Mouse (Mus musculus) limb, embryonic 12.5 days (tissue): ENCODE measurements around the gene Rell1. TPM values are rescaled to one million over a fixed set of nuclear protein-coding genes. Genes with fewer than 3 reads are reported as not detected.

Source experiments
- ATAC-seq: fragments of 200-750 bp; cut with Nextera tagmentation; 2 replicates; pipeline ENCODE4 v1.8.0; 2017; ENCODE audit warnings: low read depth, moderate TSS enrichment; ENCODE audit not compliant: insufficient number of reproducible peaks, insufficient read depth, low FRiP score, low TSS enrichment
- H3K27ac ChIP-seq: fragments of 300-500 bp; sonication (generic); 2 replicates; pipeline ENCODE4 v1.5.1; 2016; ENCODE audit warnings: mild to moderate bottlenecking, moderate library complexity
- H3K27me3 ChIP-seq: fragments of 300-500 bp; sonication (generic); 2 replicates; pipeline ENCODE4 v1.6.1; 2016; ENCODE audit warnings: mild to moderate bottlenecking, moderate library complexity
- H3K36me3 ChIP-seq: fragments of 300-500 bp; sonication (generic); 2 replicates; pipeline ENCODE4 v1.6.1; 2016; ENCODE audit warnings: mild to moderate bottlenecking, moderate library complexity
- H3K4me1 ChIP-seq: fragments of 300-500 bp; sonication (generic); replicated peaks from 2 replicates; pipeline ENCODE4 v1.6.1; 2016
- H3K4me2 ChIP-seq: fragments of 300-500 bp; sonication (generic); 2 replicates; pipeline ENCODE4 v1.6.1; 2016; ENCODE audit warnings: mild to moderate bottlenecking, moderate library complexity
- H3K4me3 ChIP-seq: fragments of 300-500 bp; sonication (generic); replicated peaks from 2 replicates; pipeline ENCODE4 v1.5.1; 2016; ENCODE audit warnings: mild to moderate bottlenecking
- H3K9ac ChIP-seq: fragments of 300-500 bp; sonication (generic); replicated peaks from 2 replicates; pipeline ENCODE4 v1.6.1; 2016; ENCODE audit warnings: mild to moderate bottlenecking, moderate library complexity
- H3K9me3 ChIP-seq: fragments of 300-500 bp; sonication (generic); 2 replicates; pipeline ENCODE4 v1.6.1; 2016; ENCODE audit warnings: mild to moderate bottlenecking, moderate library complexity
- WGBS: fragments of 180-500 bp; shearing (Covaris S2); methylation state at CpG from one replicate; pipeline ENCODE4 v1.1.7; 2016; 5-methylcytosine and 5-hydroxymethylcytosine counted together
- polyA plus RNA-seq: library from polyadenylated mRNA; unstranded; fragments of >200 nt; fragmentation: Nextera tagmentation; extraction: Ambion mirVana; gene quantifications from 2 replicates; pipeline ENCODE4 v1.2.1, GENCODE M21; 2016

The Rell1 gene
- polyA plus RNA-seq, result 18.1 and 18.7 TPM in 2 replicates

- H3K4me1 ChIP-seq, result peaks cover 20% of the 10 kb centered on the region
- peak within 1 kb of the TSS; percentile 69 for H3K4me2 ChIP-seq
- H3K27me3 ChIP-seq, result no peaks in the 10 kb centered on the region
- H3K4me3 ChIP-seq, result peak within 1 kb of the TSS; percentile 70
- H3K36me3 ChIP-seq, result no peaks in the 10 kb centered on the region
- WGBS, result under 1% methylated on average over 84 of the region's 85 CpGs
- H3K27ac ChIP-seq, result peak within 1 kb of the TSS; percentile 84
- no peaks in the 10 kb centered on the region for H3K9me3 ChIP-seq
- H3K9ac ChIP-seq, result peak within 1 kb of the TSS; percentile 79
- ATAC-seq, result peak; percentile 95
These were observed at the start of gene Rell1 for GRCm38 (mm10) chr5:63968443-63969415. Gene Rell1 (minus strand): TSS chr5:63968897.

GRCm38 (mm10) chr5:64012596-64013366 is 44.1 kb upstream of the Rell1 start:
- Histone ChIP-seq H3K27ac (no peak overlapping the region), H3K36me3 (no peaks in the 10 kb centered on the region), H3K9me3 (0 out of 2 replicates have a peak, but pooled peaks cover 2% of the 10 kb centered on the region), H3K4me2 (no peak overlapping the region), H3K4me1 (no peaks in the 10 kb centered on the region), H3K4me3 (no peak overlapping the region), H3K27me3 (no peaks in the 10 kb centered on the region), H3K9ac (no peak overlapping the region)
- ATAC-seq, result no peak
- 81% methylated on average over 13 of the region's 13 CpGs for WGBS

- Histone ChIP-seq H3K4me1 (no peaks in the 10 kb centered on the region), H3K4me3 (no peak overlapping the region), H3K4me2 (no peak overlapping the region), H3K9me3 (no peaks in the 10 kb centered on the region), H3K9ac (no peak overlapping the region), H3K36me3 (no peaks in the 10 kb centered on the region), H3K27me3 (no peaks in the 10 kb centered on the region), H3K27ac (no peak overlapping the region)
- 80% methylated on average over 4 of the region's 4 CpGs for WGBS
- ATAC-seq, result no peak
These were observed 37.9 kb upstream of the Rell1 start for GRCm38 (mm10) chr5:64006548-64006947.

GRCm38 (mm10) chr5:64003302-64003701 is 34.6 kb upstream of the Rell1 start:
- H3K4me1 ChIP-seq, result no peaks in the 10 kb centered on the region
- WGBS, result 86% methylated on average over 8 of the region's 8 CpGs

GRCm38 (mm10) chr5:63993865-63994264 is 25.2 kb upstream of the Rell1 start:
- 71% methylated on average over 3 of the region's 3 CpGs for WGBS

More at GRCm38 (mm10) chr5:64003302-64003701, 34.6 kb upstream of the Rell1 start:
- Histone ChIP-seq H3K9ac (no peak overlapping the region), H3K27me3 (no peaks in the 10 kb centered on the region), H3K4me3 (no peak overlapping the region), H3K4me2 (no peak overlapping the region), H3K9me3 (no peaks in the 10 kb centered on the region), H3K27ac (no peak overlapping the region), H3K36me3 (no peaks in the 10 kb centered on the region)
- no peak for ATAC-seq

GRCm38 (mm10) chr5:63990675-63991074 is 22.0 kb upstream of the Rell1 start:
- Histone ChIP-seq H3K27me3 (no peaks in the 10 kb centered on the region), H3K9ac (no peak overlapping the region), H3K4me1 (no peaks in the 10 kb centered on the region), H3K27ac (no peak overlapping the region), H3K9me3 (no peaks in the 10 kb centered on the region), H3K36me3 (no peaks in the 10 kb centered on the region), H3K4me2 (no peak overlapping the region), H3K4me3 (no peak overlapping the region)
- no peak for ATAC-seq
- 84% methylated on average over 3 of the region's 3 CpGs for WGBS

More at GRCm38 (mm10) chr5:63993865-63994264, 25.2 kb upstream of the Rell1 start:
- no peaks in the 10 kb centered on the region for H3K9me3 ChIP-seq
- H3K27me3 ChIP-seq, result no peaks in the 10 kb centered on the region
- H3K9ac ChIP-seq, result no peak overlapping the region
- H3K4me3 ChIP-seq, result no peak overlapping the region
- H3K27ac ChIP-seq, result no peak overlapping the region
- no peaks in the 10 kb centered on the region for H3K36me3 ChIP-seq
- H3K4me1 ChIP-seq, result no peaks in the 10 kb centered on the region
- no peak for ATAC-seq
- H3K4me2 ChIP-seq, result no peak overlapping the region

GRCm38 (mm10) chr5:63986337-63986736 is 17.6 kb upstream of the Rell1 start:
- H3K9me3 ChIP-seq, result no peaks in the 10 kb centered on the region
- no peak overlapping the region for H3K27ac ChIP-seq
- H3K4me3 ChIP-seq, result no peak overlapping the region
- H3K9ac ChIP-seq, result no peak overlapping the region
- no peak overlapping the region for H3K4me2 ChIP-seq
- no peaks in the 10 kb centered on the region for H3K36me3 ChIP-seq
- no peak for ATAC-seq
- 85% methylated on average over 6 of the region's 6 CpGs for WGBS
- no peaks in the 10 kb centered on the region for H3K4me1 ChIP-seq
- no peaks in the 10 kb centered on the region for H3K27me3 ChIP-seq

GRCm38 (mm10) chr5:63982296-63982695 is 13.6 kb upstream of the Rell1 start:
- Histone ChIP-seq H3K4me3 (no peak overlapping the region), H3K27ac (no peak overlapping the region), H3K36me3 (no peaks in the 10 kb centered on the region), H3K4me2 (no peak overlapping the region), H3K27me3 (no peaks in the 10 kb centered on the region), H3K4me1 (no peaks in the 10 kb centered on the region), H3K9ac (no peak overlapping the region), H3K9me3 (no peaks in the 10 kb centered on the region)
- ATAC-seq, result no peak
- WGBS, result 72% methylated on average over 11 of the region's 11 CpGs

- no peak overlapping the region for H3K4me2 ChIP-seq
- no peak overlapping the region for H3K4me3 ChIP-seq
- no peak overlapping the region for H3K9ac ChIP-seq
- H3K4me1 ChIP-seq, result peaks cover 20% of the 10 kb centered on the region
- no peak for ATAC-seq
- WGBS, result 75% methylated on average over 2 of the region's 2 CpGs
- no peak overlapping the region for H3K27ac ChIP-seq
- no peaks in the 10 kb centered on the region for H3K9me3 ChIP-seq
- H3K36me3 ChIP-seq, result no peaks in the 10 kb centered on the region
- H3K27me3 ChIP-seq, result no peaks in the 10 kb centered on the region
These were observed 2.3 kb upstream of the Rell1 start for GRCm38 (mm10) chr5:63970991-63971390.

- Histone ChIP-seq H3K4me1 (peaks cover 20% of the 10 kb centered on the region), H3K4me2 (no peak overlapping the region), H3K4me3 (no peak overlapping the region), H3K36me3 (no peaks in the 10 kb centered on the region), H3K27ac (peak overlapping the region; percentile 66; the same call in 1 of the 2 replicates), H3K27me3 (no peaks in the 10 kb centered on the region), H3K9me3 (no peaks in the 10 kb centered on the region), H3K9ac (no peak overlapping the region)
- ATAC-seq, result no peak
- WGBS, result 16% methylated on average over 7 of the region's 7 CpGs
These were observed 1.6 kb upstream of the Rell1 start for GRCm38 (mm10) chr5:63970281-63970732.
